Mouse (Mus musculus) heart, adult 9 months (tissue): Measurements from ENCODE around the gene Aspdh.

Experiments used
- DNase-seq, 2 experiments: peaks; one replicate each; pipeline ENCODE4 v3.0.0; 2022; ENCODE audit warnings: low spot score in 2 of 2

The Aspdh gene

GRCm38 (mm10) chr7:44471880-44472557, 6.8 kb downstream of the Aspdh start:
- peak; percentile 84 to 86 for DNase-seq

GRCm38 (mm10) chr7:44472558-44472885, 7.3 kb downstream of the Aspdh start:
- DNase-seq: no peak

- peak; percentile 87 for DNase-seq
Observed at GRCm38 (mm10) chr7:44472961-44473646, 7.9 kb downstream of the Aspdh start.

GRCm38 (mm10) chr7:44474419-44474818, 9.2 kb downstream of the Aspdh start:
- DNase-seq: peak; percentile 80 to 81

GRCm38 (mm10) chr7:44475046-44475614, 9.9 kb downstream of the Aspdh start:
- peak in 1 of 2 experiments; percentile 24 for DNase-seq

- DNase-seq: no peak
Observed at GRCm38 (mm10) chr7:44482836-44483435, 17.7 kb downstream of the Aspdh start.

- DNase-seq: no peak
Observed at GRCm38 (mm10) chr7:44484109-44484508, 18.9 kb downstream of the Aspdh start.

GRCm38 (mm10) chr7:44484841-44485571, 19.8 kb downstream of the Aspdh start:
- peak in 1 of 2 experiments; percentile 59 for DNase-seq

- no peak for DNase-seq
Observed at GRCm38 (mm10) chr7:44485572-44486195, 20.5 kb downstream of the Aspdh start.

- no peak for DNase-seq
Observed at GRCm38 (mm10) chr7:44486927-44487575, 21.9 kb downstream of the Aspdh start.

- DNase-seq: no peak
Observed at GRCm38 (mm10) chr7:44487936-44488335, 22.7 kb downstream of the Aspdh start.

GRCm38 (mm10) chr7:44488545-44488944, 23.4 kb downstream of the Aspdh start:
- DNase-seq: no peak

GRCm38 (mm10) chr7:44490281-44490680, 25.1 kb downstream of the Aspdh start:
- DNase-seq: no peak

- no peak for DNase-seq
Observed at GRCm38 (mm10) chr7:44491391-44491790, 26.2 kb downstream of the Aspdh start.

- no peak for DNase-seq
Observed at GRCm38 (mm10) chr7:44492166-44492826, 27.1 kb downstream of the Aspdh start.

- no peak for DNase-seq
Observed at GRCm38 (mm10) chr7:44494681-44495080, 29.5 kb downstream of the Aspdh start.

- no peak for DNase-seq
Observed at GRCm38 (mm10) chr7:44495086-44495485, 29.9 kb downstream of the Aspdh start.

GRCm38 (mm10) chr7:44495992-44496770, 31.0 kb downstream of the Aspdh start, which contains the start of the genes Emc10 and Fam71e1:
Emc10 (minus strand) TSS chr7:44496529.
Fam71e1 (plus strand) TSS chr7:44496581.
- peak; percentile 97 to 98 for DNase-seq

GRCm38 (mm10) chr7:44496771-44497109, 31.5 kb downstream of the Aspdh start:
- DNase-seq: no peak
